8 mouse cellular contexts compared by ENCODE assay signal in genomic region chr15:7130691-7131225, GRCm38 (mm10). TPM values are rescaled to one million over a fixed set of nuclear protein-coding genes. Genes with fewer than 3 reads are reported as not detected.
A peak's percentile ranks its signal among the peaks of the same experiment; 100 is the strongest.
DNase-seq lines count a peak whose midpoint lies in the region; ATAC-seq and TF ChIP-seq lines count a peak whose summit lies in the region.

No protein-coding gene starts in this region.

- no peak for TF ChIP-seq CTCF in testis, adult 2 months (IDR thresholded peaks at IDR 0.05; ENCODE audit: control insufficient read depth, insufficient read depth, insufficient replicate concordance, low read depth, low read length)
- TF ChIP-seq CTCF in liver, embryonic 14.5 days (IDR thresholded peaks at IDR 0.05; ENCODE audit: low read depth): no peak

- H3K4me3 ChIP-seq in testis, adult 2 months (ENCODE audit: control insufficient read depth, low read depth, low read length): peak overlapping the region; percentile 48
- H3K4me3 ChIP-seq in heart, embryonic 15.5 days: peak overlapping the region; percentile 91
- H3K4me3 ChIP-seq in liver, embryonic 14.5 days (ENCODE audit: insufficient read depth in 1 of 2, low read depth in 2 of 2, low read length in 2 of 2): peak overlapping the region; percentile 56 to 60

- H3K4me2 ChIP-seq in heart, embryonic 15.5 days: peak overlapping the region; percentile 80
- H3K4me2 ChIP-seq in liver, embryonic 14.5 days (ENCODE audit: low read depth): peak overlapping the region; percentile 58

- WGBS in heart, embryonic 15.5 days: 43% methylated on average over 7 of the region's 7 CpGs
- WGBS in liver, embryonic 14.5 days (ENCODE audit: insufficient replicate concordance): 21% methylated on average over 7 of the region's 7 CpGs

- H3K36me3 ChIP-seq in testis, adult 2 months (ENCODE audit: control insufficient read depth, insufficient read depth, low read length): no peaks in the 10 kb centered on the region
- H3K36me3 ChIP-seq in heart, embryonic 15.5 days: no peaks in the 10 kb centered on the region
- H3K36me3 ChIP-seq in liver, embryonic 14.5 days (replicated peaks; ENCODE audit: control insufficient read depth, insufficient read depth, low read depth): no peaks in the 10 kb centered on the region

- H3K27ac ChIP-seq in testis, adult 2 months (ENCODE audit: control insufficient read depth, insufficient read depth, low read depth, low read length): peak overlapping the region; percentile 54
- 0 out of 2 replicates have a peak overlapping the region, but pooled peaks have one; percentile 97 for H3K27ac ChIP-seq in heart, embryonic 15.5 days
- H3K27ac ChIP-seq in liver, embryonic 14.5 days: no peak overlapping the region

- ATAC-seq in heart, embryonic 15.5 days (replicated peaks; ENCODE audit: insufficient number of reproducible peaks, insufficient read depth, low FRiP score, low read depth): no peak
- no peak for ATAC-seq in liver, embryonic 14.5 days (ENCODE audit: insufficient read depth)

- no peak for TF ChIP-seq EP300 in liver, embryonic 14.5 days (IDR thresholded peaks at IDR 0.05; ENCODE audit: low read depth)

- H3K27me3 ChIP-seq in testis, adult 2 months (ENCODE audit: control insufficient read depth, insufficient read depth, low read length): no peaks in the 10 kb centered on the region
- no peaks in the 10 kb centered on the region for H3K27me3 ChIP-seq in heart, embryonic 15.5 days
- H3K27me3 ChIP-seq in liver, embryonic 14.5 days (ENCODE audit: control insufficient read depth, insufficient read depth, low read length): peaks cover 44% of the 10 kb centered on the region

- no peak for DNase-seq in testis, postnatal 14 days (ENCODE audit: low spot score)
- no peak for DNase-seq in liver, embryonic 14.5 days (ENCODE audit: low read depth in 3 of 3, low spot score in 3 of 3)
- DNase-seq in yolk sac, embryonic 10.5 days (ENCODE audit: low spot score): peak; percentile 32
- DNase-seq in cerebellum, adult 8-10 months: no peak
- DNase-seq in layer of hippocampus, adult 9-10 months (ENCODE audit: low spot score): no peak
- no peak for DNase-seq in cerebellum, postnatal 25 days

- TF ChIP-seq POLR2A in testis, adult 2 months (IDR thresholded peaks at IDR 0.05; ENCODE audit: control insufficient read depth, low read depth, low read length): no peak

- no peaks in the 10 kb centered on the region for H3K9me3 ChIP-seq in heart, embryonic 15.5 days (replicated peaks)
- H3K9me3 ChIP-seq in liver, embryonic 14.5 days (ENCODE audit: control insufficient read depth, low read length): no peaks in the 10 kb centered on the region

- peak overlapping the region; percentile 92; the same call in 1 of the 2 replicates for H3K9ac ChIP-seq in heart, embryonic 15.5 days
- H3K9ac ChIP-seq in liver, embryonic 14.5 days (replicated peaks): no peak overlapping the region

- H3K4me1 ChIP-seq in testis, adult 2 months (ENCODE audit: control insufficient read depth, insufficient read depth, low read length): peaks cover 16% of the 10 kb centered on the region
- H3K4me1 ChIP-seq in heart, embryonic 15.5 days (replicated peaks): peaks cover 35% of the 10 kb centered on the region
- peaks cover 0 to 2% of the 10 kb centered on the region in 2 experiments; a peak in 2 of 4 replicates for H3K4me1 ChIP-seq in liver, embryonic 14.5 days (replicated peaks; ENCODE audit: control insufficient read depth in 2 of 2, insufficient read depth in 2 of 2, low read length in 1 of 2)

RNA-seq across cellular contexts. Expression of gene Lifr, which starts 40.3 kb away (rescaled TPM):
- polyA plus RNA-seq in testis, adult 2 months (2012; rRNA removed): 7.6 and 8.8 TPM in 2 replicates
- 17.4 and 20.3 TPM in 2 replicates for polyA plus RNA-seq in heart, embryonic 15.5 days (2015; fragmentation: Nextera tagmentation; extraction: Ambion mirVana)
- 5.8 and 8.1 TPM in 2 replicates for polyA plus RNA-seq in liver, embryonic 14.5 days (2012; rRNA removed)
- 22.3 and 24.1 TPM in 2 replicates for polyA plus RNA-seq in liver, embryonic 14.5 days (2014; fragmentation: Nextera tagmentation; extraction: Ambion mirVana)
